Mouse (Mus musculus) left cerebral cortex, adult 9 months (tissue): Measurements from ENCODE around the gene Gm11595.
"Not testable (repeated sequence)": the region's sequence is repeated elsewhere in the genome, so short reads cannot be mapped to it uniquely, and the experiment has no call there.

Source experiments
- DNase-seq, 2 experiments: peaks; one replicate each; pipeline ENCODE4 v3.0.0; 2022; ENCODE audit warnings: low spot score in 2 of 2

Gene Gm11595

GRCm38 (mm10) chr11:99772813-99773212 is at the start of gene Gm11595:
Gm11595 (minus strand) TSS chr11:99772913.
- not testable (repeated sequence) for DNase-seq

GRCm38 (mm10) chr11:99815566-99815965 is 42.9 kb upstream of the Gm11595 start, which contains the start of gene Gm11564:
Gm11564 (minus strand) TSS chr11:99815666.
- not testable (repeated sequence) for DNase-seq

GRCm38 (mm10) chr11:99809792-99810191 is 37.1 kb upstream of the Gm11595 start, which contains the start of gene Krtap4-13:
Krtap4-13 (minus strand) TSS chr11:99809892.
- DNase-seq, result not testable (repeated sequence)

- DNase-seq, result not testable (repeated sequence)
Observed at GRCm38 (mm10) chr11:99804346-99804745, 31.6 kb upstream of the Gm11595 start, which contains the start of gene Gm11554. Gm11554 (minus strand) TSS chr11:99804446.

- not testable (repeated sequence) for DNase-seq
Observed at GRCm38 (mm10) chr11:99798832-99799231, 26.1 kb upstream of the Gm11595 start, which contains the start of gene Gm11569. Gm11569 (minus strand) TSS chr11:99798932.

- DNase-seq, result no peak
Observed at GRCm38 (mm10) chr11:99793367-99793766, 20.7 kb upstream of the Gm11595 start, which contains the start of gene Gm11596. Gm11596 (minus strand) TSS chr11:99793467.

GRCm38 (mm10) chr11:99784900-99785299 is 12.2 kb upstream of the Gm11595 start, which contains the start of gene Krtap4-9:
Krtap4-9 (plus strand) TSS chr11:99785200.
- not testable (repeated sequence) for DNase-seq

- DNase-seq, result no peak
Observed at GRCm38 (mm10) chr11:99780604-99781003, 7.9 kb upstream of the Gm11595 start, which contains the start of gene Krtap4-8. Krtap4-8 (minus strand) TSS chr11:99780704.

GRCm38 (mm10) chr11:99778401-99778800 is 5.7 kb upstream of the Gm11595 start:
- no peak for DNase-seq

GRCm38 (mm10) chr11:99768410-99768809 is 4.3 kb downstream of the Gm11595 start:
- no peak for DNase-seq

GRCm38 (mm10) chr11:99758877-99759276 is 13.8 kb downstream of the Gm11595 start:
- no peak for DNase-seq

GRCm38 (mm10) chr11:99743985-99744384 is 28.7 kb downstream of the Gm11595 start:
- DNase-seq, result no peak

- DNase-seq, result no peak
Observed at GRCm38 (mm10) chr11:99734190-99734589, 38.5 kb downstream of the Gm11595 start, which contains the start of gene Gm14180. Gm14180 (minus strand) TSS chr11:99734290.

GRCm38 (mm10) chr11:99724061-99724460 is 48.7 kb downstream of the Gm11595 start:
- no peak for DNase-seq
